ENCODE assay signal across 8 mouse cellular contexts in genomic region chr5:20676193-20676871, GRCm38 (mm10).
DNase-seq lines count a peak whose midpoint lies in the region; ATAC-seq and TF ChIP-seq lines count a peak whose summit lies in the region.

No protein-coding gene starts in this region.

- H3K27ac ChIP-seq in limb, embryonic 12.5 days = no peak overlapping the region
- no peak overlapping the region for H3K27ac ChIP-seq in heart, adult 2 months

- no peak overlapping the region for H3K4me3 ChIP-seq in limb, embryonic 12.5 days (replicated peaks)
- no peak overlapping the region for H3K4me3 ChIP-seq in heart, adult 2 months

- no peaks in the 10 kb centered on the region for H3K79me2 ChIP-seq in heart, adult 2 months (replicated peaks; ENCODE audit: control insufficient read depth, insufficient read depth, low read length)

- intact Hi-C loops in heart, adult 2 months (cut with DNase I) = no loop called here

- peak; percentile 63; the same call in 1 of the 2 replicates for ATAC-seq in limb, embryonic 12.5 days (ENCODE audit: insufficient number of reproducible peaks, insufficient read depth, low FRiP score, low TSS enrichment, low read depth)

- no peaks in the 10 kb centered on the region for H3K36me3 ChIP-seq in limb, embryonic 12.5 days
- H3K36me3 ChIP-seq in heart, adult 2 months (ENCODE audit: control insufficient read depth, insufficient read depth, low read length) = no peaks in the 10 kb centered on the region

- TF ChIP-seq POLR2A in heart, adult 2 months (IDR thresholded peaks at IDR 0.05; ENCODE audit: insufficient read depth, low read depth, low read length) = no peak

- no peak overlapping the region for H3K9ac ChIP-seq in limb, embryonic 12.5 days (replicated peaks)
- H3K9ac ChIP-seq in heart, adult 2 months (ENCODE audit: low read depth, low read length) = no peak overlapping the region

- no peaks in the 10 kb centered on the region for H3K9me3 ChIP-seq in limb, embryonic 12.5 days

- TF ChIP-seq CTCF in heart, adult 2 months (IDR thresholded peaks at IDR 0.05) = no peak

- H3K27me3 ChIP-seq in limb, embryonic 12.5 days = no peaks in the 10 kb centered on the region
- H3K27me3 ChIP-seq in heart, adult 2 months (ENCODE audit: control insufficient read depth, insufficient read depth, low read length) = no peaks in the 10 kb centered on the region

- TF ChIP-seq EP300 in heart, adult 2 months (IDR thresholded peaks at IDR 0.05; ENCODE audit: insufficient read depth, low read depth, low read length) = no peak

- WGBS in limb, embryonic 12.5 days = 4% methylated on average over 7 of the region's 7 CpGs
- WGBS in heart, adult 2 months = 44% methylated on average over 7 of the region's 7 CpGs

- peaks cover 19% of the 10 kb centered on the region for H3K4me1 ChIP-seq in limb, embryonic 12.5 days (replicated peaks)
- no peaks in the 10 kb centered on the region for H3K4me1 ChIP-seq in heart, adult 2 months (ENCODE audit: control insufficient read depth, insufficient read depth, low read length)

- peak; percentile 37 to 80 for DNase-seq in adrenal gland, adult (ENCODE audit: inconsistent age in 2 of 2, low spot score in 1 of 2)
- no peak for DNase-seq in adrenal gland, adult 18-20 months (ENCODE audit: low spot score in 2 of 2)
- DNase-seq in right cerebral cortex, adult 2 months (ENCODE audit: low spot score in 2 of 2) = peak; percentile 36 to 39
- no peak for DNase-seq in right cerebral cortex, postnatal 4 days
- no peak for DNase-seq in urinary bladder, postnatal 4 days (ENCODE audit: low spot score in 2 of 2)
- no peak for DNase-seq in heart, adult 2 months
- no peak for DNase-seq in urinary bladder, postnatal 25 days (ENCODE audit: low spot score)

- H3K4me2 ChIP-seq in limb, embryonic 12.5 days = peak overlapping the region; percentile 6; the same call in 1 of the 2 replicates

Comparison
In these comparisons a context has a peak if more than half of its experiments do, and no peak if none do; other contexts are left out.
1. DNase-seq: peak in adrenal gland, adult (2 of 2) and right cerebral cortex, adult 2 months (2 of 2); none in adrenal gland, adult 18-20 months (0 of 2), right cerebral cortex, postnatal 4 days (single experiment), urinary bladder, postnatal 4 days (0 of 2), heart, adult 2 months (0 of 2) and urinary bladder, postnatal 25 days (single experiment).